Mouse (Mus musculus): ENCODE measurements around the gene 4930507D05Rik. TPM values are rescaled to one million over a fixed set of nuclear protein-coding genes. Genes with fewer than 3 reads are reported as not detected.

The 4930507D05Rik gene
- 0.21 and 0.23 TPM in 2 replicates for polyA plus RNA-seq (2015; fragmentation: Nextera tagmentation; extraction: Ambion mirVana)

DNA sequence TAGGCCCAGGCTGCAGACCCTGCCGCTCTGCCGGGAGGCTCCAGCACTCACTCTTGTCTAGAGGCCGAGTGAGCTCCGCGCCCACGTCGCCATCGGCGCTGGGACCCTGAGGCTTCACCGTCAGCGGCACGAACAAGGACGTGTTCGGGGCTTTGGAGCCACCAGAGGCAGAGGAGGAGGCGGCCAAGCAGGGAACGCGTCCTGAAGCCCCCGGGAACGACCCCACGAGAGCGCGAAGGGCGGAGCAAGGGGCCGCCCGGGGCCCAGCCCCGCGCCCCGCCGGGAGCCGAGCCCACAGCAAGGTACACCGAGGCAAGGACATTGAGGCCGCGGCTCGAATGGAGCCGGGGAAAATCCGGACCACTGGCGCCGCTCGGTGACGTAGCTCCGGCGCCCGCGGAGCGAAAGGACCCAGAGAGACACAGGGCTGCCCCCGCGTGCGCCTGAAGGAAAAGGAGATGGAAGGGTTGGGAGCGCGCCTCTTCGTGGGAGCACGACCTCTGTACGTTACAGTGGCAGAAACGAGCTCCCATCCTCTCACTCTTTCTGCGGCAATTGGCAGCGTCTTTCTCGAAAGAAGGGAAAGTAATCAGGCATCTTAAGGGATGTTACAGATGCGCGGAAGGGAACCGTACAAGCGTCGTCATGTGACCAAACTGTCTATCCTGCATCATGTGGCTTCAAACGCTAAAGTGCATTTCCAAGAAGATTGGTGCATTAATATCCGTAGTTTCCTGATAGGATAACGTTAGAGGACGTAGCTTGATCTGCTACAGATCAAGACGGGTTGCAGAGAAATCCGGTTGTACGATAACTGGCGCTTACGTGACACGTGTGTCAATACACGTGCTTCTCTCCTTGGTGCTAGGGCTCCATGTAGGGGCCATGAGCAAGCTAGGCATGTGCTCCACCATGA lies at the start of gene 4930507D05Rik, which contains the start of gene Supv3l1:
TSS of gene 4930507D05Rik (plus strand) at position 126 of the 916 bp plus-strand sequence.
TSS of gene Supv3l1 (minus strand) at position 375 of the 916 bp plus-strand sequence.
- Histone ChIP-seq H3K36me3 (peaks cover 37% of the 10 kb centered on the region), H3K9ac (peak within 1 kb of the TSS; percentile 96), H3K4me1 (replicated peaks) (peaks cover 34% of the 10 kb centered on the region), H3K27ac (peak within 1 kb of the TSS; percentile 81), H3K27me3 (no peaks in the 10 kb centered on the region), H3K4me2 (peak within 1 kb of the TSS; percentile 73), H3K9me3 (replicated peaks) (no peaks in the 10 kb centered on the region), H3K4me3 (replicated peaks) (peak within 1 kb of the TSS; percentile 99)
- DNase-seq, result peak; percentile 78
- WGBS (ENCODE audit: insufficient replicate concordance), result under 1% methylated on average over 69 of the region's 73 CpGs
- peak; percentile 79 for ATAC-seq (ENCODE audit: low read depth)

DNA sequence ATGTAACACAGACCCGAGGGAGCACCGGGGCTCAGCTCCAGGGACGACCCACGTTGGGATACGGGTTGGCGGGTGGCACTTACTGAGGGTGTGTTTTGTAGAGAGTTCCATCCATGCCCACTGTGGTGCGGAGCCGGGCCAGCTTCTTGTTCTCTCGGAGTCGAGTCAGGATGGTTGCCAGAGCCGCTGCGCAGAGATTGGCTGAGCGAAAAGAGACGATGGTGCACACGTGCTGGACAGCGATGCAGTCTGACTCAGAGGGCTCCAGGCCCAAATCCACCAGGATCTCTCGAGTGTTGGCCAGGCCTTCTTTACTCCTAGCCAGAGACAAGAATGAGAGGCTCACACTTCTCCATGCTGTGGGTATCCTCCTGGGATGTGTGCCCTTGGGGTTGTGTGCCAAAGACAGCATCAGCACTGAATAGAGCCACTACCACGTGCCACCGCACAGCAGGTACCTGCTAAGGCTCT lies 47.6 kb upstream of the 4930507D05Rik start:
- Histone ChIP-seq H3K9ac (no peak overlapping the region), H3K36me3 (no peaks in the 10 kb centered on the region), H3K4me2 (no peak overlapping the region), H3K4me3 (replicated peaks) (no peak overlapping the region), H3K9me3 (replicated peaks) (no peaks in the 10 kb centered on the region), H3K27ac (no peak overlapping the region), H3K27me3 (peaks cover 17% of the 10 kb centered on the region), H3K4me1 (replicated peaks) (no peaks in the 10 kb centered on the region)
- WGBS (ENCODE audit: insufficient replicate concordance), result 71% methylated on average over 19 of the region's 19 CpGs
- ATAC-seq (ENCODE audit: low read depth) (no peak), DNase-seq (no peak)

DNA sequence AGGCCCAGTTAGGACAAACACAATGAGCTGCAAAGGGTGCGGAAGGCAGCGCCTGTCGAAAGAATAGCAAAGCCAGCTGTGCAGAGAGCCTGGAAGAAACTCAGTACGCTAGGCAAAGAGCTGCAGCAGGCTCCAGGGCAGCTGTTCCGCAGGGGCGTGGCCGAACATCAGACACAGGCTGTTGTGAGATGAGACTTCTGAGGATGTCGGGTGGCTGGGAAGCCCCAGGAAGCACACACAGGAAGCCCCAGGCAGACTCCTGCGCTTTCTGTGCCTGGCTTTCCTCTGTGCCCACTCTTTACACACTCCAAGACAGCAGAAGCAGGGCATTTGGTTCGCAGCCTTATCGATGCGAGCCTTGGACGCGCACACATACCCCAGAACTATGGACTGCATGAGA lies 44.4 kb upstream of the 4930507D05Rik start:
- Histone ChIP-seq H3K27ac (no peak overlapping the region), H3K9ac (no peak overlapping the region), H3K4me3 (replicated peaks) (no peak overlapping the region), H3K4me2 (no peak overlapping the region), H3K4me1 (replicated peaks) (no peaks in the 10 kb centered on the region), H3K27me3 (peaks cover 30% of the 10 kb centered on the region), H3K9me3 (replicated peaks) (no peaks in the 10 kb centered on the region), H3K36me3 (no peaks in the 10 kb centered on the region)
- ATAC-seq (ENCODE audit: low read depth), result no peak
- 50% methylated on average over 14 of the region's 14 CpGs for WGBS (ENCODE audit: insufficient replicate concordance)
- DNase-seq, result no peak

DNA sequence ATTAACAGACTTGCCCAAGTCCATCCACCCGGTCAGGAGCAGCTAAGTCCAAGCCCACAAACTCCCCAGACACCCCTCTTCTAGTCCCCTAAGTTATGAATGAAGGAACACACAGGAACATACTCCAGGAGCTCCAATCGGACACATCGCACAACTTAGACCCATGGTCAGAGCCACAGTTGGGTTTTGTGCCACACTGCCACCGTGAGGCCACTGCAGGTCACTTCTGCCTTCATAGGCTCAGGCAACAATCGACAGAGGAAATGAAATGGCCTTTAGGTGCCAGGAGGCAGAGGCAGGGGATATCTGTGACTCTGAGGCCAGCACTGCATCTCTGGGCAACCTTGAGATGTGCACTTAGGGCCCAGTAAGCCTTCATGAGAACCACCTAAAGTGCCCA lies 38.3 kb upstream of the 4930507D05Rik start:
- Histone ChIP-seq H3K36me3 (no peaks in the 10 kb centered on the region), H3K9me3 (replicated peaks) (no peaks in the 10 kb centered on the region), H3K27me3 (peaks cover 17% of the 10 kb centered on the region), H3K4me2 (no peak overlapping the region), H3K4me1 (replicated peaks) (peaks cover 14% of the 10 kb centered on the region), H3K27ac (no peak overlapping the region), H3K4me3 (replicated peaks) (no peak overlapping the region), H3K9ac (no peak overlapping the region)
- peak; percentile 37 for DNase-seq
- no peak for ATAC-seq (ENCODE audit: low read depth)
- 12% methylated on average over 5 of the region's 5 CpGs for WGBS (ENCODE audit: insufficient replicate concordance)

DNA sequence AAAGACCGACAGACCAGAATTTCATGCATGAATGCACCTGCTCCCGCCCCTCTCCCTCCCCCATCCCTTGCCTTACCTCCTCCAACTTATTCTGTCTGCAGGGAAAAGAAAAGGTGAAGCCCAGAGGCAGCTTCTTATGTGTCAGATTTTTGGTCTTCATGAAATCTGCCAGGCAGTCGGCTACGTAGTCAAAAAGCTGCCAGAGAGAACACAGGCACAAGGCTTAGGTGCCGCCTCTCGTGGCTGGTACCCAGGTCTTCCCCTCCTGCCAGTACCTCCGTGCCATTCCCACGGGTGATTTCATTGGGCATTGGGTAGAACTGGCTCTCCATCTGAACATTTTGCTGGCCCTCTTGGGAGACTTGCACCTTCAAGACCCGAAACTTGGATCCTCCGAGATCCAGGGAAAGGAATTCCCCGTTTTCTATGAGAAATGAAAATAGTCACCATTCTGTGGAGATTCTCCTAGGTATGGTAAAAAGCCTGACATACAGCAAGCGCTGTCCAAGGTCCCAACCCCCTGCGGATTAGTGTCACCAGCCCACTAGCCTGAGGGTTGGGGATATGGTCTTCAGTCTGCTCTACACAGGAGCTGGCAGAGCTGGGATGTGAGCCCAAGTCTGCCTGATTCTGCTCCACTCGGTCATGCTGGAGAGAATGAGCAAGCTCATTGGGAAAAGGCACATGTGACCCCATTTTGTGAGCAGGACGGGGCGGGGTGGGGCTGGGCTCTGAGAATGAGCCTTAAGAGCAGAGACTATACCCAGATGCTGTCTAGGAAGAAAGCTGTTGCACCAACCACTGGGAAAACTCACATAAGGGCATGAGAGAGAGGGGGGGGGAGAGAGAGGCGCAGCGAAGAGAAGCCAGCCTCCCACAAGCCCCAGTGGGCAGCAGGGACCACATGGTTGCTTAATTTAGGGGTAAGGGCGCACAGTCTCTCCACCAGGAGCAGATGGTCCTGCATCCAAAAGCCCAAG lies 37.6 kb upstream of the 4930507D05Rik start:
- Histone ChIP-seq H3K27ac (no peak overlapping the region), H3K4me2 (no peak overlapping the region), H3K4me1 (replicated peaks) (peaks cover 18% of the 10 kb centered on the region), H3K4me3 (replicated peaks) (no peak overlapping the region), H3K9me3 (replicated peaks) (no peaks in the 10 kb centered on the region), H3K9ac (no peak overlapping the region), H3K36me3 (no peaks in the 10 kb centered on the region), H3K27me3 (peaks cover 12% of the 10 kb centered on the region; the same call in 1 of the 2 replicates)
- 59% methylated on average over 19 of the region's 19 CpGs for whole genome bisulfite sequencing (ENCODE audit: insufficient replicate concordance)
- ATAC-seq (ENCODE audit: low read depth) (no peak), DNase-seq (no peak)

DNA sequence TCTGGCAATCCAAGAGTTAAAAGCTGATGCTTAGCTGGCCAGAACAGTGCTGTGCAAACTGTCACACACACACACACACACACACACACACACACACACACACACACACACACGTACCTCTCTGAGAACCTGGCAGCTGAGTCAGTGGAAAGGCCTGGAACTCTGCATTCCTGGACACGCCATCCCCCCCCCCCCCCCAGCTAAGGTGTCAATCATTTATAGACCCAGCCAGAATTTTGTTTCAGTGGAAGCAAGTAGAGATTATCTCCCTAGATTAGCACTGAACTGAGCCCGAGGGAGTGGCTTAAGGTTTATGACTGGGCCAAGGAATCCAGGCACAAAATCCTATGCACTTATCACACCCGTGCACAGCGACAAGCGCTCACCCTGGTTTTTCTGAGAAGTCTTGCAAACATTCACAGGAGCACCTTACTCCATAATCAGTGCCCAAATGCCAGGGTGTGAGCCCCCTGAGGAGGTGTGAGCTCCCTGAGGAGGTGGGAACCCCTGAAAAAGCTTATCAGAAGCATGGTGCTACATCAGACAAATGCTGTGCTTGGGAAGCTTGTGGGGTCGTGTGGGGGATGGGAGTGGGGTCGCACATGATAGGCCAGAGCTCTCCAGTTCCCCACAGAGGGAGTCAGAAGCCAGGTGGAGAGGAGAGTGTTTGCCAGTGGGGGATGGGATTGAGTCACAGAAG lies 36.2 kb upstream of the 4930507D05Rik start:
- peak overlapping the region; percentile 26; the same call in 1 of the 2 replicates for H3K27ac ChIP-seq
- H3K9me3 ChIP-seq (replicated peaks), result no peaks in the 10 kb centered on the region
- ATAC-seq (ENCODE audit: low read depth) (peak; percentile 51; the same call in 1 of the 2 replicates), DNase-seq (no peak)
- H3K4me1 ChIP-seq (replicated peaks), result peaks cover 18% of the 10 kb centered on the region
- no peak overlapping the region for H3K4me3 ChIP-seq (replicated peaks)
- no peak overlapping the region for H3K4me2 ChIP-seq
- WGBS (ENCODE audit: insufficient replicate concordance), result 8% methylated on average over 8 of the region's 8 CpGs
- H3K36me3 ChIP-seq, result no peaks in the 10 kb centered on the region
- H3K27me3 ChIP-seq, result 0 out of 2 replicates have a peak, but pooled peaks cover 9% of the 10 kb centered on the region
- no peak overlapping the region for H3K9ac ChIP-seq

DNA sequence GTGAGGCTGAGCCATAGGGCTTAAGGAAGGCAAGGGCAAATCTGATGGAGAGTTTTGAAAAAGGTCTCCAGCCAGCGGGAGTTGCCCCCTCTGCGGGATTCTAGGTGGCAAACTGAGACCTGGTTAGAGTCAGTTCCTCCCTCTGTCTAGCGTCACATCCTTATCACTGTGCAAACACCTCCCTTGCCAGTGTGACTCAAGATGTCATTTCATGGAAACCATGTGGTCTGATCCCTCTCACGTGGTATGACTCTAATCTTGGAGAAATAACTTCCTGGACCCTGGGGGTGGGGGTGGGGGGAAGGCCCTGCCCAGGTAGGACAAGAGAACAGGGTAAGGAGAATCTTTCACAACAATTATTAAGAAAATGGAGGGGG lies 35.7 kb upstream of the 4930507D05Rik start:
- ATAC-seq (ENCODE audit: low read depth) (peak; percentile 57; the same call in 1 of the 2 replicates), DNase-seq (no peak)
- H3K4me2 ChIP-seq, result no peak overlapping the region
- H3K4me1 ChIP-seq (replicated peaks), result peaks cover 18% of the 10 kb centered on the region
- no peak overlapping the region for H3K9ac ChIP-seq
- H3K27ac ChIP-seq, result peak overlapping the region; percentile 26; the same call in 1 of the 2 replicates
- H3K4me3 ChIP-seq (replicated peaks), result no peak overlapping the region
- H3K36me3 ChIP-seq, result no peaks in the 10 kb centered on the region
- 2% methylated on average over 4 of the region's 4 CpGs for WGBS (ENCODE audit: insufficient replicate concordance)
- 0 out of 2 replicates have a peak, but pooled peaks cover 7% of the 10 kb centered on the region for H3K27me3 ChIP-seq
- no peaks in the 10 kb centered on the region for H3K9me3 ChIP-seq (replicated peaks)

DNA sequence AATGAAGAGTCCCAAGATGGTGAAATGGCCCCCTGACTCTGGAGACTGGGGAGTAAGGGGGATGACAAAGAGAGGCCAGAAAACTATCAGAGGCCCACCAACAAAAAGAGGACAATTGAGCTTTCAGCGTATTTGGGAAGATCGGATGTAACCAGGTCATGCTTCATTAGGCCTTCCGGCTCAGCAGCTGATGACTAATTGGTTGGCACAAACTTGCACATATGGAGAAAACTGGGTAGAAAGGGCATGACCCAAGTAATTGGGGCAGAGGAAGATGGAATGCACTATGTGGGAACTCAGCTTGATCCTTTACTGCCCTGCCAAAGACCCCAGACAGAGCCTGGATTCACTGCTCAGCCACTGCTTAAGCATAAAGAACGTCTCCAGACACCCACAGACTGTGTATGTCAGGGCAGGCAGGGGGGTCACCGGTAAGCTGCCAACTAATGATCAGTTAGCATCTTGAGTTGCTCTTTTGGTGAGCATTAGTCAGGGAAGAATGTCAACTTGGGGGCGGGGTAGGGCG lies 30.4 kb upstream of the 4930507D05Rik start:
- no peak for DNase-seq
- Histone ChIP-seq H3K4me3 (replicated peaks) (no peak overlapping the region), H3K36me3 (no peaks in the 10 kb centered on the region), H3K4me2 (no peak overlapping the region), H3K4me1 (replicated peaks) (peaks cover 7% of the 10 kb centered on the region; the same call in 1 of the 2 replicates), H3K27ac (no peak overlapping the region), H3K27me3 (0 out of 2 replicates have a peak, but pooled peaks cover 2% of the 10 kb centered on the region), H3K9ac (no peak overlapping the region), H3K9me3 (replicated peaks) (no peaks in the 10 kb centered on the region)
- ATAC-seq (ENCODE audit: low read depth), result no peak
- 72% methylated on average over 7 of the region's 7 CpGs for WGBS (ENCODE audit: insufficient replicate concordance)

DNA sequence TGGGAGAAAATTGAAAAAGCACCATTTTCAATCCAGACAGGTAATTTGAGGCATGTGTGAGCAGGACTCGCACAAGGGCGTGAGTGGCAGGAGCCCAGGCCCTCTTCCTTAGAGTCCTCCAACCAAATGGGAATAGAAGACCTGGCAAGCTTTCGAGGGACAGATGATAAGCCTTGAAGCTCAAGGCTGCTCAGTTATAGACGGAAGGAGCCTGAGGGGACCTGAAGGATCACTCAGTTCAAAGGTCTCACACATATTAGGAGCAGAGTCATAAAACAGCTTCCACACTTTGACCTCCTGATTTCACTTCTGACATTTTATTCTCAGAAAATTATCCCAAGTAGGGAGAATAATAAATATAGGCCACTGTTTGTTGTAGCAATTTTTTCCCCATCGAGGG lies 29.9 kb upstream of the 4930507D05Rik start:
- H3K27ac ChIP-seq, result no peak overlapping the region
- H3K4me2 ChIP-seq, result no peak overlapping the region
- DNase-seq, result no peak
- no peak for ATAC-seq (ENCODE audit: low read depth)
- H3K27me3 ChIP-seq, result 0 out of 2 replicates have a peak, but pooled peaks cover 2% of the 10 kb centered on the region
- no peaks in the 10 kb centered on the region for H3K9me3 ChIP-seq (replicated peaks)
- H3K4me3 ChIP-seq (replicated peaks), result no peak overlapping the region
- no peak overlapping the region for H3K9ac ChIP-seq
- peaks cover 7% of the 10 kb centered on the region; the same call in 1 of the 2 replicates for H3K4me1 ChIP-seq (replicated peaks)
- H3K36me3 ChIP-seq, result no peaks in the 10 kb centered on the region
- 65% methylated on average over 5 of the region's 5 CpGs for WGBS (ENCODE audit: insufficient replicate concordance)

DNA sequence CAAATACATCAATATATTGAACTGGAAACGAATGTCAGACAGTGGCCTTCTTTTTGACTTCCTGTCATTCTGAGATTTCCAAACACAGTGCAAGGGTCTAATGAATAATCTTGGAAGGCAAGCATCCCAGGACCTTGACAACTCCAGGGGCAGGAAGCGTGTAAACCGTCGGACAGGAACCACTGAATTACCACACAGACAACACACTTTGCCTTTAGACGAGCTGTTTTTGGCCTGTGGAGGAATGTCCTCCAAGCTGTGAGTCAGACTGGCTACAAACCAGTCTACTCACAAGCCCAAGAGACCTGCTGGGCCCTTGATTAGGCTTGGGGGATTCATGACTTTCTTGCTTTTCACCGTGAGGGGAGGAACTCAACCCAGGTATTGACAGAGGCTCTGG lies 28.9 kb upstream of the 4930507D05Rik start:
- H3K9me3 ChIP-seq (replicated peaks), result no peaks in the 10 kb centered on the region
- H3K9ac ChIP-seq, result no peak overlapping the region
- peaks cover 5% of the 10 kb centered on the region for H3K4me1 ChIP-seq (replicated peaks)
- no peak overlapping the region for H3K4me3 ChIP-seq (replicated peaks)
- H3K36me3 ChIP-seq, result no peaks in the 10 kb centered on the region
- no peak for DNase-seq
- H3K4me2 ChIP-seq, result peak overlapping the region; percentile 47
- 0 out of 2 replicates have a peak, but pooled peaks cover 2% of the 10 kb centered on the region for H3K27me3 ChIP-seq
- no peak for ATAC-seq (ENCODE audit: low read depth)
- WGBS (ENCODE audit: insufficient replicate concordance), result 43% methylated on average over 6 of the region's 6 CpGs
- peak overlapping the region; percentile 9; the same call in 1 of the 2 replicates for H3K27ac ChIP-seq
